Mouse (Mus musculus) left cerebral cortex, adult 2 months (tissue): Measurements from ENCODE around the gene Pcbd1. TPM values are rescaled to one million over a fixed set of nuclear protein-coding genes. Genes with fewer than 3 reads are reported as not detected.

Experiments
- DNase-seq, 2 experiments: peaks; one replicate each; pipeline ENCODE4 v3.0.0; 2021 to 2022; ENCODE audit warnings: low spot score in 2 of 2, mixed read lengths in 1 of 2; ENCODE audit errors: extremely low spot score in 1 of 2
- H3K27ac ChIP-seq: fragments of 200-600 bp; 2 replicates; pipeline ENCODE4 v1.8.1; 2022
- H3K4me3 ChIP-seq: fragments of 200-600 bp; 2 replicates; pipeline ENCODE4 v1.8.1; 2022
- CTCF ChIP-seq: fragments of 200-600 bp; IDR thresholded peaks from 2 replicates; pipeline ENCODE4 v1.8.1; 2022; ENCODE audit warnings: antibody characterized with exemption, mild to moderate bottlenecking, moderate library complexity
- intact Hi-C: fragments of 180-260 bp; cut with DNase I; formaldehyde crosslinking; loops from one replicate; pipeline ENCODE4 v1.15.1; 2025
- total RNA-seq, 2 experiments: library from RNA; stranded (reverse); gene quantifications; 2 replicates each; pipeline ENCODE4 v1.2.3; 2021

The Pcbd1 gene
- total RNA-seq, 2 experiments from 2014 or later = 8.9 to 11.0 TPM

- H3K4me3 ChIP-seq = no peak overlapping the region
- intact Hi-C loops = loop anchor here (1.0 kb wide), 1 partner anchor 288 kb away; no protein-coding TSS in a partner anchor
- no peak overlapping the region for H3K27ac ChIP-seq
- DNase-seq = peak; percentile 51 to 57
- TF ChIP-seq CTCF = peak; percentile 83
Observed at GRCm38 (mm10) chr10:61068436-61069192, 20.5 kb upstream of the Pcbd1 start.

GRCm38 (mm10) chr10:61069248-61069647, 19.9 kb upstream of the Pcbd1 start:
- no peak overlapping the region for H3K27ac ChIP-seq
- no peak for DNase-seq
- no peak for TF ChIP-seq CTCF
- no peak overlapping the region for H3K4me3 ChIP-seq
- intact Hi-C loops = no loop called here

GRCm38 (mm10) chr10:61072324-61072723, 16.8 kb upstream of the Pcbd1 start:
- Histone ChIP-seq H3K27ac (no peak overlapping the region), H3K4me3 (no peak overlapping the region)
- intact Hi-C loops = loop anchor here (10.0 kb wide), 1 partner anchor 658 kb away; no protein-coding TSS in a partner anchor
- peak; percentile 52 to 72 for DNase-seq
- peak; percentile 97 for TF ChIP-seq CTCF

- Histone ChIP-seq H3K27ac (no peak overlapping the region), H3K4me3 (no peak overlapping the region)
- DNase-seq = no peak
- TF ChIP-seq CTCF = no peak
- intact Hi-C loops = loop anchor here (10.0 kb wide), 1 partner anchor 660 kb away; no protein-coding TSS in a partner anchor
Observed at GRCm38 (mm10) chr10:61074643-61075042, 14.5 kb upstream of the Pcbd1 start.

- Histone ChIP-seq H3K27ac (no peak overlapping the region), H3K4me3 (no peak overlapping the region)
- intact Hi-C loops = loop anchor here (10.0 kb wide), 1 partner anchor 661 kb away; no protein-coding TSS in a partner anchor
- no peak for DNase-seq
- no peak for TF ChIP-seq CTCF
Observed at GRCm38 (mm10) chr10:61075607-61076006, 13.5 kb upstream of the Pcbd1 start.

- intact Hi-C loops = no loop called here
- no peak overlapping the region for H3K27ac ChIP-seq
Observed at GRCm38 (mm10) chr10:61080227-61080930, 8.8 kb upstream of the Pcbd1 start.

GRCm38 (mm10) chr10:61080931-61081255, 8.2 kb upstream of the Pcbd1 start:
- Histone ChIP-seq H3K4me3 (no peak overlapping the region), H3K27ac (no peak overlapping the region)
- DNase-seq = no peak
- intact Hi-C loops = no loop called here
- no peak for TF ChIP-seq CTCF

More at GRCm38 (mm10) chr10:61080227-61080930, 8.8 kb upstream of the Pcbd1 start:
- peak in 1 of 2 experiments; percentile 49 for DNase-seq
- H3K4me3 ChIP-seq = no peak overlapping the region
- no peak for TF ChIP-seq CTCF

- intact Hi-C loops = no loop called here
- no peak overlapping the region for H3K4me3 ChIP-seq
- no peak for DNase-seq
- no peak overlapping the region for H3K27ac ChIP-seq
- no peak for TF ChIP-seq CTCF
Observed at GRCm38 (mm10) chr10:61085364-61085763, 3.8 kb upstream of the Pcbd1 start.

GRCm38 (mm10) chr10:61086502-61086901, 2.6 kb upstream of the Pcbd1 start:
- no peak for DNase-seq
- no peak overlapping the region for H3K4me3 ChIP-seq
- TF ChIP-seq CTCF = no peak
- intact Hi-C loops = no loop called here
- H3K27ac ChIP-seq = no peak overlapping the region

GRCm38 (mm10) chr10:61088468-61088867, 663 bp upstream of the Pcbd1 start:
- no peak for TF ChIP-seq CTCF
- Histone ChIP-seq H3K27ac (no peak overlapping the region), H3K4me3 (no peak overlapping the region)
- intact Hi-C loops = no loop called here
- DNase-seq = no peak

- no peak for TF ChIP-seq CTCF
- Histone ChIP-seq H3K4me3 (no peak overlapping the region), H3K27ac (no peak overlapping the region)
- intact Hi-C loops = no loop called here
- DNase-seq = no peak
Observed at GRCm38 (mm10) chr10:61091866-61092265, 2.7 kb downstream of the Pcbd1 start.

- intact Hi-C loops = no loop called here
- TF ChIP-seq CTCF = no peak
- Histone ChIP-seq H3K27ac (no peak overlapping the region), H3K4me3 (no peak overlapping the region)
- no peak for DNase-seq
Observed at GRCm38 (mm10) chr10:61103564-61104114, 14.5 kb downstream of the Pcbd1 start.
